Mouse (Mus musculus): ENCODE measurements around the gene Wbp1. TPM values are rescaled to one million over a fixed set of nuclear protein-coding genes. Genes with fewer than 3 reads are reported as not detected.
A peak's percentile ranks its signal among the peaks of the same experiment; 100 is the strongest.

The Wbp1 gene
- total and polyA plus RNA-seq, 3 experiments = 70.4 to 152 (median 74.6) TPM

DNA sequence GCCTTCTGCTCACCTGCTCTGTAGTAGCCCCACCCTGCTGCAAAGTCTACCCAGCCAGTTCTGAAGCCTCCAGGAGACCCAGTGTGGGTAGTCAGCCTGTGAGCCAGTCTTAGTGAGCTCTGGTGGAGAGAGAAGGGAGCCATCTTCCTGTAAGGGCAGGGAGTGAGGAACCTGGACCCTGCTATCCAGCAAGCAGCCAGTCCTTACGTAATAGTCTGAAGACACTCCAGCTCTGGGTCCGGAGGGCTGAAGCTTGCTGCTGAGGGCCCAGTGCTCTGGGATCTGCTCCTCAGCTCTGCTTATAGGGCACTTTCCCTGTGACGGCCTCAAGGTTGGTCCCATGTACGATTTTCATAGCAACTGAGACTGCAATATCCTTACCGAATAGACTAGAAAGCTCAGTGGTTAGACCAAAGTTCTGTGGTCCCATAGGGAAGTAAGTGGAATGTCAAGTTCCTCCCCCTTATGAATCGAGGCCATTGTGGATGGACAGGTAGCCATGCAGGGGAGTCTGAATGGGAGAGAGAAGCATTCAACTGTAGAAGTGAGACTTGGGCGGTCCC is 13.7 kb upstream of the Wbp1 start, which contains the start of gene Rtkn:
Gene Rtkn, plus strand, starts transcription at position 513 of the 563 bp plus-strand sequence.
- Histone ChIP-seq H3K27ac (peak within 1 kb of the TSS; percentile 76), H3K27me3 (ENCODE audit: control insufficient read depth, insufficient read depth, low read length) (no peaks in the 10 kb centered on the region), H3K4me1 (ENCODE audit: control insufficient read depth, insufficient read depth, low read length) (peaks cover 5% of the 10 kb centered on the region; the same call in 1 of the 2 replicates), H3K79me2 (replicated peaks; ENCODE audit: control insufficient read depth, insufficient read depth, low read length) (no peaks in the 10 kb centered on the region), H3K36me3 (ENCODE audit: control insufficient read depth, insufficient read depth, low read length) (no peaks in the 10 kb centered on the region), H3K9ac (ENCODE audit: low read depth, low read length) (peak within 1 kb of the TSS; percentile 79), H3K4me3 (peak within 1 kb of the TSS; percentile 28)
- no peak for DNase-seq
- 78% methylated on average over 7 of the region's 7 CpGs for WGBS
- no peak for TF ChIP-seq EP300 (IDR thresholded peaks at IDR 0.05; ENCODE audit: insufficient read depth, low read depth, low read length)
- TF ChIP-seq POLR2A (IDR thresholded peaks at IDR 0.05; ENCODE audit: insufficient read depth, low read depth, low read length) = no peak
- no peak for TF ChIP-seq CTCF (IDR thresholded peaks at IDR 0.05)
- intact Hi-C loops (cut with DNase I) = no loop called here

DNA sequence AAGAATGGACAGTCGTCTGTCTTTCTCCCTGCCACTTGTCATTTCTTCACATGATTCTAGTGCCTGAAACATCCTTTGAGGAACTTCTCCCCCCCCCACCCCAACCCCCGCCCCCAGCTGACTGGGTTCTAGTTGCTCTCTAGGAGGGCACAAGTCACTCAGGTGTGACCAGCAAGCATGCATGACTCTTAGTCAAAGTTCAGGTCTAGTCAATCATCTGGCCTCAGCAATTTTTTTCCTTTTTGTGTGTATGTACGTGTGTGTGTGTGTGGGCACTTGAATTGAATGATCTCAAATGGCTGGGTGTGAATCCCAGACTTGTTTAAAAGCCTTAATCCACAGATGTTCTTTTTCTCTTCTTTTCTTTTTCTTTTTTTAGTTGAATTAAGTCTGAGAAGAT is 12.9 kb upstream of the Wbp1 start:
- DNase-seq = no peak
- Histone ChIP-seq H3K27ac (no peak overlapping the region), H3K79me2 (replicated peaks; ENCODE audit: control insufficient read depth, insufficient read depth, low read length) (no peaks in the 10 kb centered on the region), H3K27me3 (ENCODE audit: control insufficient read depth, insufficient read depth, low read length) (no peaks in the 10 kb centered on the region), H3K9ac (ENCODE audit: low read depth, low read length) (no peak overlapping the region), H3K36me3 (ENCODE audit: control insufficient read depth, insufficient read depth, low read length) (no peaks in the 10 kb centered on the region), H3K4me3 (no peak overlapping the region), H3K4me1 (ENCODE audit: control insufficient read depth, insufficient read depth, low read length) (peaks cover 5% of the 10 kb centered on the region; the same call in 1 of the 2 replicates)
- WGBS = 64% methylated on average over 3 of the region's 3 CpGs
- intact Hi-C loops (cut with DNase I) = no loop called here
- no peak for TF ChIP-seq CTCF (IDR thresholded peaks at IDR 0.05)
- no peak for TF ChIP-seq POLR2A (IDR thresholded peaks at IDR 0.05; ENCODE audit: insufficient read depth, low read depth, low read length)
- TF ChIP-seq EP300 (IDR thresholded peaks at IDR 0.05; ENCODE audit: insufficient read depth, low read depth, low read length) = no peak

DNA sequence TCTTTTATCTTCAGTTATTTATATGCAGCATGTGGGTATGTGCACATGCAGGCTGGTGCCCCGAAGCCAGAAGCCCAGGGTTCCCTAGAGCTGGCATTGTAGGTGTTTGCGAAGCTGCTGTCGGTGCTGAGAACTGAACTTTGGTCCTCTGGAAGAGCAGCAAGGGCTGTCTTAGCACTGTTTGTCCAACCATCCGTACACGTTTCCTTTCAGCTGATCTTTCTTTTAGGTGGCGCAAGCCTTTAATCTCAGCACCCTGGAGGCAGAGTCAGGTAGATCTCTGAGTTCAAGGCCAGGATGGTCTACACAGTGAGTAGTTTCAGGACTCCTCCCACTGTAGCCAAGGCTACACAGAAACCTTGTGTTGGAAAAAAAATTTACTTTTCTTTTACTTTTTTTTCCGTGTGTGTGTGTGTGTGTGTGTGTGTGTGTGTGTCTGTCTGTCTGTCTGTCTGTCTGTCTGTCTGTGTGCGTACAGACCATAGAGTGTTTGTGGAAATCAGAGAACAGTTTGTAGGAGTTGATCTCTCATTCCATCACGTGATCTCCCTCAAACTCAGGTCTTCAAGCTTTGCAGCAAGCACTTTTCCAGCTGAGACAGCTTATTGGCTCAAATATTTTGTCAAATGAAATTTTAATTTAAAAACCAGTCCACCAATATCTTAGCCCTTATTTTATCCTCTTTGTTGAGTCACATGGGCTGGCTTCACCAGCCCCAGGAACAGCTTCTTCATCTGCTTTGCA is 11.0 kb upstream of the Wbp1 start:
- Histone ChIP-seq H3K79me2 (replicated peaks; ENCODE audit: control insufficient read depth, insufficient read depth, low read length) (no peaks in the 10 kb centered on the region), H3K4me3 (no peak overlapping the region), H3K36me3 (ENCODE audit: control insufficient read depth, insufficient read depth, low read length) (no peaks in the 10 kb centered on the region), H3K9ac (ENCODE audit: low read depth, low read length) (no peak overlapping the region), H3K4me1 (ENCODE audit: control insufficient read depth, insufficient read depth, low read length) (peaks cover 5% of the 10 kb centered on the region; the same call in 1 of the 2 replicates), H3K27ac (no peak overlapping the region), H3K27me3 (ENCODE audit: control insufficient read depth, insufficient read depth, low read length) (no peaks in the 10 kb centered on the region)
- TF ChIP-seq POLR2A (IDR thresholded peaks at IDR 0.05; ENCODE audit: insufficient read depth, low read depth, low read length) = no peak
- TF ChIP-seq EP300 (IDR thresholded peaks at IDR 0.05; ENCODE audit: insufficient read depth, low read depth, low read length) = no peak
- TF ChIP-seq CTCF (IDR thresholded peaks at IDR 0.05) = no peak
- DNase-seq = no peak
- WGBS = 75% methylated on average over 9 of the region's 9 CpGs
- intact Hi-C loops (cut with DNase I) = no loop called here

DNA sequence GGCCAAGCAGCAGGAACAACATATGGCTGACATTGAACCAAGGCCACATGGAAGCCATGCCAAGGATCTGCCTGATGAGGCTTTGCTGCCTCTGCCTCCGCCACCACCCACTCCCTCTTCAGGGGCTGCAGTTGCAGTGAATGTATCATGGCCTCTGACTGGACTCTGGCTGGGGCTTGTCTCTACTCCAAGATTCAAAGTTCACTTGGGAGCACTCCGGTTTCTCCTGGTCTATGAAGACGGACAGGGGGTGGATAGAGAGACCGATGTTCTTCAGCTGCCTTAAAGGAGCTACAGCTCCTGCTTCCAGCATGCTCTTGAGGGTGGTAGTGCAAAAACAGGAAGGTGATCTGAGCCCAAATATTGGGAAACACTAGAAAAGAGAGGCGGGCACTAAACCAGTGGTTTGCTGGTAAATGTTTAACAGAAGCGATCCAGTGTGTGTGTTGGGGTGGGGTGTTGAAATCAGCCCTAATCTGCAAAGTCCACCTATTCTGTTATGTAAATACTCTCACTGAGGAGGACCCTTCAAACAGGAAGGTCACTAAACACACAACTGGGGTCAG is 10.2 kb upstream of the Wbp1 start:
- Histone ChIP-seq H3K4me3 (no peak overlapping the region), H3K27me3 (ENCODE audit: control insufficient read depth, insufficient read depth, low read length) (no peaks in the 10 kb centered on the region), H3K27ac (no peak overlapping the region), H3K79me2 (replicated peaks; ENCODE audit: control insufficient read depth, insufficient read depth, low read length) (no peaks in the 10 kb centered on the region), H3K4me1 (ENCODE audit: control insufficient read depth, insufficient read depth, low read length) (peaks cover 5% of the 10 kb centered on the region; the same call in 1 of the 2 replicates), H3K36me3 (ENCODE audit: control insufficient read depth, insufficient read depth, low read length) (no peaks in the 10 kb centered on the region), H3K9ac (ENCODE audit: low read depth, low read length) (no peak overlapping the region)
- DNase-seq = no peak
- 62% methylated on average over 6 of the region's 6 CpGs for WGBS
- intact Hi-C loops (cut with DNase I) = no loop called here
- TF ChIP-seq CTCF (IDR thresholded peaks at IDR 0.05) (no peak), POLR2A (IDR thresholded peaks at IDR 0.05; ENCODE audit: insufficient read depth, low read depth, low read length) (no peak), EP300 (IDR thresholded peaks at IDR 0.05; ENCODE audit: insufficient read depth, low read depth, low read length) (no peak)

DNA sequence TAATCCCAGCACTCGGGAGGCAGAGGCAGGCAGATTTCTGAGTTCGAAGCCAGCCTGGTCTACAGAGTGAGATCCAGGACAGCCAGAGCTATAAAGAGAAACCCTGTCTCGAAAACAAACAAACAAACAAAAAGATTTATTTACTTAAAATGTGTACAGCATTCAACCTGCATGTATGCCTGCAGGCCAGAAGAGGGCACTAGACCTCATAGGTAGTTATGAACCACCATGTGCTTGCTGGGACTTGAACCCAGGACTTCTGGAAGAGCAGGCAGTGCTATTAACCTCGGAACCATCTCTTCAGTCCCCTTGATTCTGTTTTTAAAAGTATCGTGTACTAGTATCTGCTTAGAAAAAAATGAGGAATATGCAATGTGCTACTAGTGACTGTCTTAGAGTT is 6.1 kb upstream of the Wbp1 start:
- Histone ChIP-seq H3K36me3 (ENCODE audit: control insufficient read depth, insufficient read depth, low read length) (no peaks in the 10 kb centered on the region), H3K79me2 (replicated peaks; ENCODE audit: control insufficient read depth, insufficient read depth, low read length) (no peaks in the 10 kb centered on the region), H3K9ac (ENCODE audit: low read depth, low read length) (no peak overlapping the region), H3K4me3 (no peak overlapping the region), H3K27me3 (ENCODE audit: control insufficient read depth, insufficient read depth, low read length) (no peaks in the 10 kb centered on the region), H3K4me1 (ENCODE audit: control insufficient read depth, insufficient read depth, low read length) (0 out of 2 replicates have a peak, but pooled peaks cover 2% of the 10 kb centered on the region), H3K27ac (no peak overlapping the region)
- TF ChIP-seq EP300 (IDR thresholded peaks at IDR 0.05; ENCODE audit: insufficient read depth, low read depth, low read length) (no peak), CTCF (IDR thresholded peaks at IDR 0.05) (peak; percentile 58)
- DNase-seq = no peak
- intact Hi-C loops (cut with DNase I) = no loop called here
- whole genome bisulfite sequencing = 94% methylated on average over 5 of the region's 5 CpGs

DNA sequence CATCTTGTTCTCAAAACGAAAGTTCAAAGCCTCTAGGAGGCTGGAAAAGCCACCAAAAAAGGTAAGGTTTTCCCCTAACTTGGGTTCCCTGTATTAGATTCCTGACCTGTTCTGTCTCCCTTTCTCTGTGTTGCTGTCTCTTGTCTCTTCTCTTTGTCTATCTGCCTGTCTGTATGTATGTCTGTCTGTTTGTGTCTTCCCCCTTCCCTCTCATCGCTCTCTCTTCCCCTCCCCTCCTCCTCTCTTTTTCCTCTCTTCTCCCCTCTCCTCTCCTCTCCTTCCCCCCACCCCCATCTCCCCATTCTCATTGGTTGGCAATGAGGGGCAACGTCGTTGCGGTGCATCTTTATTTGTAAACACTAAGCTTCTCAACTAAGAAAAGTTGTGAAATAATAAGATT is 4.0 kb upstream of the Wbp1 start, which contains the start of gene Ino80b:
Gene Ino80b, minus strand, starts transcription at position 101 of the 400 bp plus-strand sequence.
- no peak for TF ChIP-seq POLR2A (IDR thresholded peaks at IDR 0.05; ENCODE audit: insufficient read depth, low read depth, low read length)
- no peak for TF ChIP-seq EP300 (IDR thresholded peaks at IDR 0.05; ENCODE audit: insufficient read depth, low read depth, low read length)
- no peak for TF ChIP-seq CTCF (IDR thresholded peaks at IDR 0.05)
- DNase-seq = no peak
- peak within 1 kb of the TSS; percentile 78 for H3K9ac ChIP-seq (ENCODE audit: low read depth, low read length)
- H3K4me3 ChIP-seq = peak within 1 kb of the TSS; percentile 84
- no peaks in the 10 kb centered on the region for H3K79me2 ChIP-seq (replicated peaks; ENCODE audit: control insufficient read depth, insufficient read depth, low read length)
- WGBS = 28% methylated on average over 5 of the region's 5 CpGs
- intact Hi-C loops (cut with DNase I) = loop anchor here (1.0 to 2.0 kb wide), 2 partner anchors 16 to 39 kb away; partner anchors contain the start of genes Dctn1 and Mrpl53
- H3K27ac ChIP-seq = peak within 1 kb of the TSS; percentile 76
- H3K4me1 ChIP-seq (ENCODE audit: control insufficient read depth, insufficient read depth, low read length) = peaks cover 3% of the 10 kb centered on the region
- no peaks in the 10 kb centered on the region for H3K27me3 ChIP-seq (ENCODE audit: control insufficient read depth, insufficient read depth, low read length)
- H3K36me3 ChIP-seq (ENCODE audit: control insufficient read depth, insufficient read depth, low read length) = no peaks in the 10 kb centered on the region

Measured in heart, adult 2 months (tissue).